Mouse (Mus musculus) kidney, adult 2 months (tissue): Measurements from ENCODE around the gene BC024978.

Source experiments
- CTCF ChIP-seq: fragments of 200-500 bp; conservative IDR thresholded peaks from 2 replicates; pipeline ENCODE4 v1.5.1; 2011; ENCODE audit warnings: low read depth, mild to moderate bottlenecking, control low read depth, low read length, moderate library complexity, mixed read lengths; ENCODE audit not compliant: insufficient read depth, insufficient read length
- POLR2A ChIP-seq: fragments of 200-500 bp; IDR thresholded peaks from one replicate; pipeline ENCODE4 v1.6.1; 2011; ENCODE audit warnings: low read depth, low read length, control low read depth

DNA sequence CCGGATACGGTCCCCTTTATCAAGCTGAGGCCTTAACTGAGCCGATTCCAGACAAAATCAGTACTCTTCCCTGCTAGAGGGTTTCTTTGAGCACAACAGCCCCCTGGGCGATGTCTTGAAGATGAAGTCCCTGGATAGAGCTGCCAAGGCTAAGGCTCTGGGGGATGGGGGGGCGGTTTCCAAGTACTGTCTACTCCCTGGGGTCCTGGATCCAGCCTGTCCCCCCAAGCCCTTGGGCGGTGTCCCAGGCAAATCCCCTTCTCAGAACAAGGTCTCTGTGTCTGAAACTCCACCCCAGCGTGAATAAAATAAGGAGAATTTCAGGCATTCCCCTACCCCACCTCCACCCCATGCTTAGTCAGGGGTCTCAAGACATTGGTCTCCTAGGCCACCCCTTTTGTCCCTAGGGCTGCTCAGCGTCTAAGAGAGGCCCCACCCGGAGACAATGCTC, 63.7 kb downstream of the BC024978 start:
- TF ChIP-seq CTCF = no peak
- no peak for TF ChIP-seq POLR2A
